Mouse (Mus musculus) thymus, adult 2 months (tissue): Measurements from ENCODE around the gene Pitpnm3.

Source experiments
- CTCF ChIP-seq: fragments of 200-500 bp; IDR thresholded peaks from 2 replicates; pipeline ENCODE4 v1.5.1; 2012; ENCODE audit warnings: mild to moderate bottlenecking, control low read depth, low read length, moderate library complexity, borderline replicate concordance; ENCODE audit not compliant: control insufficient read depth, poor library complexity, insufficient read depth; ENCODE audit errors: extremely low read depth
- POLR2A ChIP-seq: fragments of 200-500 bp; IDR thresholded peaks from 2 replicates; pipeline ENCODE4 v1.6.1; 2012; ENCODE audit warnings: mild to moderate bottlenecking, low read length, control low read depth, moderate library complexity; ENCODE audit not compliant: control insufficient read depth, poor library complexity, insufficient read depth; ENCODE audit errors: extremely low read depth

GRCm38 (mm10) chr11:72048730-72049129, 86.8 kb downstream of the Pitpnm3 start:
- TF ChIP-seq POLR2A (no peak), CTCF (no peak)
